Mouse (Mus musculus) bone marrow macrophage, adult 2 months (primary cell): ENCODE measurements around the gene Rftn1. TPM values are rescaled to one million over a fixed set of nuclear protein-coding genes. Genes with fewer than 3 reads are reported as not detected.

Experiments
- H3K27ac ChIP-seq: 2 replicates; pipeline ENCODE4 v1.5.1; 2012; ENCODE audit warnings: low read depth, low read length; ENCODE audit not compliant: insufficient read depth
- H3K4me1 ChIP-seq: 2 replicates; pipeline ENCODE4 v1.6.1; 2012; ENCODE audit warnings: low read length; ENCODE audit not compliant: control insufficient read depth, insufficient read depth
- H3K4me3 ChIP-seq: 2 replicates; pipeline ENCODE4 v1.5.1; 2012; ENCODE audit warnings: mild to moderate bottlenecking, low read length, moderate library complexity; ENCODE audit not compliant: insufficient read depth
- CTCF ChIP-seq: IDR thresholded peaks from 2 replicates; pipeline ENCODE4 v1.5.1; 2012; ENCODE audit warnings: low read depth, mild to moderate bottlenecking, low read length, moderate library complexity
- POLR2A ChIP-seq: IDR thresholded peaks from 2 replicates; pipeline ENCODE4 v1.6.1; 2012; ENCODE audit warnings: mild to moderate bottlenecking, low read depth, low read length, borderline replicate concordance
- polyA plus RNA-seq: library from polyadenylated mRNA; stranded (reverse); fragments of >200 nt; gene quantifications from 2 replicates; pipeline ENCODE4 v1.2.4, GENCODE M21; 2012; ENCODE audit not compliant: missing spikeins, insufficient read depth, insufficient read length

The Rftn1 gene
- polyA plus RNA-seq, 1 experiment = 76.5 TPM

DNA sequence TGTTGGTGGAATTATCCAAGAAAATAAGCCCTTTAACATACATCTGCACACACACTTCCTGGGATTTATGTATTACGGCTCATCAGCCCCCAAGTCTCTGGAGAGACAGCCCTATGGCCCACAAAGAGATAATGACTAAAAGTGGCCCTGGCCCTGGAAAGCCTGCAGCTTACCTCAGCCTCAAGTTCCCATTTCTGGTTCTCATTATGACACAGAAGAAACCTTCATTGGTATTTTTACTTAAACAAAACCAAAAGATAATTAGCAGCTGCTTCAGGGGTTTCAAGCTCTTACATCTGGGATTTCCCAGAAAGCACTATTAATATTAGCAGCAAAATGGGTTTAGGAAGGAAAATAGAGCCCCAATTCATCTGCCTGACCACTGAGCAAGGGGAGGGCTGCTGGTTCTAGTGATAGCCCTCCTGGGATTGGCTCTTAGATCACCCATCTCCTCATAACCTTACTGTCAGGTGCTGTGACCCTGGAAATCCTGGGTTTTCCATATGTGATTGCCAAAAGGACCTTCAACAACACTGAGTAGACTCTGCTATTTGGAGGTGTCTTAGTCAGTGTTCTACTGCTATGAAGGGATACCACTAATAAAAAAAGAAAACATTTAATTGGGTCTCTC is 14.8 kb upstream of the Rftn1 start:
- TF ChIP-seq CTCF (no peak), POLR2A (no peak)
- no peak overlapping the region for H3K27ac ChIP-seq
- no peaks in the 10 kb centered on the region for H3K4me1 ChIP-seq
- no peak overlapping the region for H3K4me3 ChIP-seq

DNA sequence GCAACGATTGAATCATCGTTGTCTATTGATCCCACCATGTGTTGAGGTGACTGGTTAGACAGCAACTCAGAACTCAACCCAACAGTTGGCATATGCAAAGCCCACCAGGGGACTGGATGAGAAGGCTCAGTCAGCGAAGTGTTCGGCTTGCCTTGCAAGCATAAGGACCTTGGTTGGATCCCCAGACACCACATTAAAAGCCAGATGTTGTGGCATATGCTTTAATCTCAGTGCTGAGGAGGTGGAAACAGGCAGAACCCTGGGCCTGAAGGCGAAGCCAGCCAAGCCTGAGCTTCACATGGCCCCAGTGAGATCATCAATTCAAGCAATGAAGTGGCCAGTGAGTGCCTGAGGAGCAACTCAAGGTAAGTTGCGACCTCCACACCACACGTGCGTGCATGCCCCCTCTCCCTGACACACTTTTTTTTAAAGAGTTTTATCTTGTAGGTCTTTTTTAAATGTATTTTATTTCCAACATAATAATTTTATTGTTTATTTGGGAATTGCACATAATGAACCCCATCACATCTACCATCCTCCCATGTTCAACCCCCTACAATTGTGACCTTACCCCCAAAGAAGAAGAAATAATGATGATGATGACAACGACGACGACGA is 11.5 kb upstream of the Rftn1 start:
- no peak for TF ChIP-seq CTCF
- no peak overlapping the region for H3K4me3 ChIP-seq
- no peaks in the 10 kb centered on the region for H3K4me1 ChIP-seq
- no peak overlapping the region for H3K27ac ChIP-seq

DNA sequence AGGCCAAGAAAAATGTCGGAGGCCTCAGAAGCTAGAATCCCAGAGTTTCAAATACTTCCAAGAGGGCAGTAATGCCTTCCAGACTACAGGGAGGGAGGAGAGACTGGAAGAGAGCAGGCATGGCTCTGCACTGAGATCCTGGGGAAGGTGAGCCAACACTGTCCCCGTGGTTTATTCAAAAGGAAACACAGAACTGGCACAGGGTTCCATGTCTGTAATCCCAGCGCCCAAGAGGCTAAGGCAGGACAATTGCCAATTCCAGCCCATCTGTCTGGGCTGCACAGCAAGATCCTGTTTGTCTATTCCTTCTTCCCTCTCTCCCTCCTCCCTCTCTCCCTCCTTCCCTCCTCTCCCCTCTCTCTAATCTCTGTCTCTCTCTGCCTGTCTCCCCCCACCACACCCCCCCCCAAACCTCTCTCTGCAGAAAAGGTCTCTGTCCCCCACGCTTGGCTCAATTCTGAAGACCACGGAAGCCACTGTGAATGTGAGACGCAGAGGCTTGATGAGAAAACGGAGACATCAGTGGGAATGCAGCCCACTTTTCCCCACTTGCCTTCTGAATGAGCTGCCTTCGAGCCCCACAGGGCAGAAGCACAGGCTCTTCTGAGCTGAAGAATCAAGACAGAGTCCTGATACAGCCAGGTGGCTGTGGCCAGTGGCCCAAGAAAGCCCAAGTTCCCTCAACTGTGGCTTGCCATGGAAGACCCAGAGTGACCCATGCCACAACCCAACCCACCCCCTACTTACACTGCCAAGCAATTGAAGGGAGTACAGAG is 8.8 kb upstream of the Rftn1 start:
- Histone ChIP-seq H3K4me1 (peaks cover 9% of the 10 kb centered on the region; the same call in 1 of the 2 replicates), H3K4me3 (no peak overlapping the region), H3K27ac (no peak overlapping the region)
- TF ChIP-seq POLR2A (no peak), CTCF (no peak)

DNA sequence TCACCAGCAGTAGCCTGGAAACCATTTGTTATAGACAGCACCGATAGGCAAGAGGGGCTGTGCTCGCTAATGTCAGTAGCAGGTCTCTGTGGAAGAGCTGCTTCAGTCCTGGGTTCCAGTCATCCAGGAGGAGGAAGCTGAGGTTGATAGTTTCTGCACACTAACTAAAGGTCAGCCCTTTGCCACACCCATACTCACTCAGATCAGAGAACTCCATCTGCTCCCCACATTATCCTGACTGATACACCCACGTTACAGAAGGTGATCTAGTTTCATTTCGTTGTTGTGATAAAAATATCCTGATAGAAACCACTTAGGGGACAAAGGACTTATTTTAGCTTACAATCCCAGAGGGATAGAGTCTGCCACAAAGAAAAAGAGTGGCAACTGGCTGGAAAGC is 7.1 kb upstream of the Rftn1 start:
- Histone ChIP-seq H3K4me1 (peaks cover 12% of the 10 kb centered on the region), H3K27ac (no peak overlapping the region), H3K4me3 (no peak overlapping the region)
- TF ChIP-seq CTCF (no peak), POLR2A (no peak)

DNA sequence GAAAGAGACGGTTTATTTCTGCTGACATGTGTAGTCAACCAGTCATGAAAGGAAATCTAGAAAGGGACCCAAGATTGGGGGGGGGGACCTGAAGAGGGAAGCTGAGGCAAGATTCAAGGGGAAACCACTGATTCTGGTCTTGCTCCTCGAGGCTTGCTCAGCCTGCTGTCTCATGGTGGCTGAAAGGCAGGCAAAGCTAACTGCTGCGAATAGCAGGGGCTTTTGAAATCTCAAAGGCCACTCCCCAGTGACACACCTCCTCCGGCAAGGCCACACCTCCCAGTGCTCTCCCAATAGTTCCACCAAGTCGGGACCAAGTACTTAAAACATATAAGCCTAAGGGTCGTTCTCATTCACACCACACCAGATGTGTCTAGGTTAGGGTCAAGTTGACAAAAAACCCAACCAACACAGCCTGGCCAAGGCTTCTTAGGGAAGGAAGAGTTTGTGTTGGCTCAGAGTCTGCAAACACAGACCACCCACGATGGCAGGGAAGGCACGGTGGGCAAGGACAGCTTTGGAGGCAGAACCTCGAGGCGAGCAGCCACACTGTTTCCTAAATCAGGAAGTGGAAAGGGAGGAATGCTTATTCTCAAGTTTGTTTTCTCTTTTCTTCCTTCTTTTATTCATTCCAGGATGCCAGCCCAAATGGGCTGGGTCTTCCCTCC is 5.7 kb upstream of the Rftn1 start:
- H3K27ac ChIP-seq = no peak overlapping the region
- no peak overlapping the region for H3K4me3 ChIP-seq
- H3K4me1 ChIP-seq = peaks cover 17% of the 10 kb centered on the region
- no peak for TF ChIP-seq POLR2A
- TF ChIP-seq CTCF = no peak

DNA sequence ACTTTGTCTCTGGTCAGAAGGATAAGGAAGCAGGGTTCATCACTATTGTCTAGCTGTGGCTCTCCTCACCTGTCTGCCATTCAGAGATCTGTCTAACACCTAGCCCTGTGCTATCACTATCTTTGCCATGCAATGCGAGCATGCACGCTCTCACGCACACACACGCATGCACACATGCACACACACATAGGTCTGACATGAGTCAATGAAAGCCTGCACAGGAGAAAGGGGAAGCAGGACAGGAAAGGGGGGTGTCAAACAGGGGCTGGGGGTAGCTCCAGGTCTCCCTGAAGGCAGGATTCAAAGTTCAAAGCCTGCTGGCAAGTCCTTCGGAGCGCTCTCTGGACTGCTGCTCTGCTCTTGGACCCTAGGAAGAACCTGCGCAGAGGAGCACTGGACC is 4.9 kb upstream of the Rftn1 start:
- H3K4me3 ChIP-seq = no peak overlapping the region
- TF ChIP-seq POLR2A (no peak), CTCF (no peak)
- H3K27ac ChIP-seq = no peak overlapping the region
- H3K4me1 ChIP-seq = peaks cover 23% of the 10 kb centered on the region

DNA sequence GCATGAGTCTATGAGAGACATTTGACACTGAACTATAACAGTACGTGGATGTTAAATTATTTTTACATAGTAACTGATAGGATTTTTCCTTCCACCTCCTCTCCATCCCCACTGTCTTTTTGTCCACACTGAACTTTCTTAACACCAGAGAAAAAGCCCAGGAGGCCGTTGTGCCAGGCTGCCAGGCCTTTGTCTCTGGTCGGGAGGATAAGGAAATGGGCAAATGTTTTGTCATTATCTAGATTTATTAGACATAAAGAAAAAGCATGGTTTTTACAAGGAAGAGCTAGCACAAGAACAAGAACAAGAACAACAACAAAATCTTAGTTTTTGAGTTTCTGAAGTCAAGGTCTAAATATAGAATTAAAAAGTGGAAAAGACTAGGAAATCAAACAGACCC is 4.1 kb upstream of the Rftn1 start:
- no peak overlapping the region for H3K27ac ChIP-seq
- TF ChIP-seq POLR2A (no peak), CTCF (no peak)
- no peak overlapping the region for H3K4me3 ChIP-seq
- H3K4me1 ChIP-seq = peaks cover 23% of the 10 kb centered on the region

DNA sequence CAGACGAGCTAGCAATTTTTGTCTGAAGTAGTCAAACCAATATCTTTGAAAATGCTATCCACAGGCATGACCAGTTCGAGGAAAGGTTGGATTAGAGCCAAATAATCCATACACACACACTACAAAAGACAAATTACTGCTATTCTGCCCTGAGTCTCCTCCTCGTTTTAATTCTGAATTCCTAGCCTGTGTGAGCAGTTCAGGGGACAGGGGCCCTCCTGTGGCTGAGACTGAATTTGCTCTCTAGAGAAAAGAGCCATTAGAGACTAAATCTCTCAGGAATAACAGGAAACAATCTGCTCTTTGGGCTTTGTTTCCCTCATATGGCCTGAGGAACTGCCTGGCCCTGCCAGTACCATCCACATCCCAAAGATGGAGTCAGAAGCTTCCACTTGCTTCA is 3.2 kb upstream of the Rftn1 start:
- peaks cover 27% of the 10 kb centered on the region for H3K4me1 ChIP-seq
- no peak overlapping the region for H3K27ac ChIP-seq
- H3K4me3 ChIP-seq = no peak overlapping the region
- no peak for TF ChIP-seq POLR2A
- TF ChIP-seq CTCF = no peak

DNA sequence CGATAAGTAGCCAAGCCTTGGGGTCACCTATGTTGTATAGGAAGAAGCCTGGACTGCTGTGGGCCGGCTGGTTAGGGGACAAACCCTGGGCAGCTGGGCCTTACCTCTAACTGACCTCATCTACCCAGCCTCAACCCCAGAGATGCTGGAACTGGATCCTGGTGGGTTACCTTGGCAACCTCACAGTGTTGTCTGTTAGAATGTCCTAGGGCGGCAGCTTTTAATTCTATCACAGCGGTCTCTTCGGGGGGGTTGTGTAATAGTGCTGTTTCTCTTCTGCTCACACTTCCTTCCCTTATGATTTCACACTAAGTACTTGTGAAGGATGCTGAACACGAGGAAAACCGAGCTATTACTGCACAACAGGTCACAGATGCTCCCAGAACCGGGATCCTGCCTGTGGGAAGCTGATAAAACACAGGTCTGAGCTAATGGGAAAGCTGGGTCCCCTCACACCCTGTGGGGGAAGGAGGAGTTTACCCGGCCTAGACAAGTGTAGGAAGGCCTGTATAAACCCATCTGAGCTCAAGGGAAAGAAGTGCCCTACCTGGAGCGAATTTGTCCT is 2.0 kb upstream of the Rftn1 start:
- H3K4me1 ChIP-seq = peaks cover 28% of the 10 kb centered on the region

More for the DNA sequence above, 2.0 kb upstream of the Rftn1 start:
- Histone ChIP-seq H3K4me3 (no peak overlapping the region), H3K27ac (no peak overlapping the region)
- TF ChIP-seq POLR2A (no peak), CTCF (no peak)
